Mouse (Mus musculus) ovary, adult 10 weeks (tissue): ENCODE results near the gene Rgs4. TPM values are rescaled to one million over a fixed set of nuclear protein-coding genes. Genes with fewer than 3 reads are reported as not detected.

Experiments used
- polyA plus RNA-seq: library from polyadenylated mRNA; stranded (reverse); fragments of 350-450 nt; fragmentation: Illumina TruSeq; extraction: RNeasy Lipid Tissue Mini Kit (QIAGEN cat#74804); gene quantifications from one replicate; pipeline ENCODE4 v1.2.3, GENCODE M21; 2014

Gene Rgs4
- polyA plus RNA-seq: 12.3 TPM

DNA sequence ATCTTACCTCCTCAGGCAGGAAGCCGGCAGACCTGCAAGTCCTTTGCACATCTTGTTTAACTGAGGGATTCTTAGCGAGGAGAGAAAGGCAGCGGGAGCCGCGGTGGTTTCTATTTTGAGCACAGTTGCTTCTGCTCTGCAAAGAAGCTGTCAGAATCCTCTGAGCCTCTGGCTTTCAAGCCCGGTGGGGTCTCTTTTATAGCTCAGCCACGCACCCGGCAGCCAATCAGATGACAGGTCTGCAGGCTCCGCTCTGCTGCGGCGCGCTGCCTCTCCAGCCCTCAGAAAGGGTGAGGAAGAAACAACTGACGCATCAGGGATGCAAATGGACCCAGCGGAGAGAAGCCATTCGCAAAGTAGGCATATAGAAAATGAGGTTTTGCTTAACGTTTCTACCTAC is at the start of gene Rgs4:
Gene Rgs4, minus strand, starts transcription at position 170 of the 400 bp plus-strand sequence.

Other genes with a start within 250 kb of the Rgs4 start
- gene Nuf2, start 216.2 kb downstream of the Rgs4 start, polyA plus RNA-seq: 60.7 TPM
- gene Rgs5, start 92.1 kb downstream of the Rgs4 start, polyA plus RNA-seq: 171 TPM
- not detected for gene Ccdc190, start 181.0 kb upstream of the Rgs4 start, polyA plus RNA-seq
- gene Hsd17b7, start 221.6 kb upstream of the Rgs4 start, polyA plus RNA-seq: 30.6 TPM